Mouse (Mus musculus): Measurements from ENCODE around the gene Gm49320. TPM values are rescaled to one million over a fixed set of nuclear protein-coding genes. Genes with fewer than 3 reads are reported as not detected.

Gene Gm49320
- polyA plus RNA-seq, 1 experiment from 2014 or later = 1.1 TPM

GRCm38 (mm10) chr8:4265160-4265914 is 26.7 kb downstream of the Gm49320 start:
- H3K36me3 ChIP-seq (ENCODE audit: control insufficient read depth, insufficient read depth, low read length) = peaks cover 53% of the 10 kb centered on the region
- 88% methylated on average over 15 of the region's 15 CpGs for WGBS
- H3K27ac ChIP-seq (ENCODE audit: low read length) = no peak overlapping the region
- no peak for ATAC-seq (ENCODE audit: low read depth)
- H3K4me2 ChIP-seq (ENCODE audit: low read depth, low read length) = no peak overlapping the region
- H3K9me3 ChIP-seq (ENCODE audit: control insufficient read depth, low read length) = no peaks in the 10 kb centered on the region
- no peak overlapping the region for H3K9ac ChIP-seq (ENCODE audit: low read length)
- no peaks in the 10 kb centered on the region for H3K27me3 ChIP-seq (ENCODE audit: control insufficient read depth, insufficient read depth, low read depth, low read length)
- no peaks in the 10 kb centered on the region for H3K4me1 ChIP-seq (replicated peaks; ENCODE audit: control insufficient read depth, insufficient read depth, low read length)
- no peak overlapping the region for H3K4me3 ChIP-seq (ENCODE audit: low read length)

DNA sequence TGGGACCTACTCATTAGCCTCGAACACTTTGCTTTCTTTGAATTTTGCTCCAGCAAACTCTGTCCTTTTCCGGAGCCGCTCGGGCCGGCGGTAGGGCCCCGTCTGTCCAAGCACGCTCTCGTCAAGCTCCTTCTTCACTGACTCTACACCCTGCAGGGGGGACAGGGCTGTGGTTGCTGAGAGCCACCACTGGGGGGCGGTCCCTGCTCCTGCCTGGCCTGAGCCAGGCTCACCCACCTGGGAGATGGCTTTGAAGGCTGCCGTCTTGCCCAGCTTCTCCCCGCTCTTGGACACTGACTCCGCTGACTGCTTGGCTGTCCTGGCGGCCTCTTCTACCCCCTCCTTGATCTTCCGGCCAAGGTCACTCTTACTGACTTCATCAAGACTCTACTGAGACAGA is 29.0 kb downstream of the Gm49320 start:
- 74% methylated on average over 15 of the region's 15 CpGs for WGBS
- H3K4me2 ChIP-seq (ENCODE audit: low read depth, low read length) = no peak overlapping the region
- 0 out of 2 replicates have a peak, but pooled peaks have one; percentile 31 for ATAC-seq (ENCODE audit: low read depth)

DNA sequence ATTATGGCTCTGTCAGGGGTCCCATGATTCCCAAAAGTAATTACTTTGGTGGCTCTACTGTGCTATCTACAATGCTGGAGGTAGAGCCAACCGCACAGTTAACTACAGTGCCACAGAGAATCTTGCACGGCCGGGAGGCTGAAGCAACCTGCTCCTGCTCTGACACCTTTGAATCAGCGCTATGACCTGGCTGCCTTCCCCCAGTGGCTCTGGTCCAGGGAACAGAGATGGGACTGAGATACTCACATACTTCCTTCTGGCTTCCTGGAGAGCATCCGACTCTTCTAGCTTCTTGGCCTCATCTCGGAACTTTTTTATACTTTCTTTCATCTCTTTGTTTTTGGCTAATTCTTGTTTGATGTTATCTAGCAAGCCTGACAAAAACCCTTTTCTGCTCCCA is 30.9 kb downstream of the Gm49320 start:
- H3K4me2 ChIP-seq (ENCODE audit: low read depth, low read length) = no peak overlapping the region
- no peak overlapping the region for H3K27ac ChIP-seq (ENCODE audit: low read length)
- ATAC-seq (ENCODE audit: low read depth) = no peak
- H3K9ac ChIP-seq (ENCODE audit: low read length) = no peak overlapping the region
- H3K4me3 ChIP-seq (ENCODE audit: low read length) = no peak overlapping the region
- H3K27me3 ChIP-seq (ENCODE audit: control insufficient read depth, insufficient read depth, low read depth, low read length) = no peaks in the 10 kb centered on the region
- peaks cover 45% of the 10 kb centered on the region for H3K36me3 ChIP-seq (ENCODE audit: control insufficient read depth, insufficient read depth, low read length)
- no peaks in the 10 kb centered on the region for H3K9me3 ChIP-seq (ENCODE audit: control insufficient read depth, low read length)
- peaks cover 2% of the 10 kb centered on the region for H3K4me1 ChIP-seq (replicated peaks; ENCODE audit: control insufficient read depth, insufficient read depth, low read length)
- 88% methylated on average over 6 of the region's 6 CpGs for WGBS

More for the DNA sequence above, 29.0 kb downstream of the Gm49320 start:
- Histone ChIP-seq H3K27me3 (ENCODE audit: control insufficient read depth, insufficient read depth, low read depth, low read length) (no peaks in the 10 kb centered on the region), H3K27ac (ENCODE audit: low read length) (no peak overlapping the region), H3K4me1 (replicated peaks; ENCODE audit: control insufficient read depth, insufficient read depth, low read length) (no peaks in the 10 kb centered on the region), H3K9ac (ENCODE audit: low read length) (no peak overlapping the region), H3K9me3 (ENCODE audit: control insufficient read depth, low read length) (no peaks in the 10 kb centered on the region), H3K4me3 (ENCODE audit: low read length) (no peak overlapping the region), H3K36me3 (ENCODE audit: control insufficient read depth, insufficient read depth, low read length) (peaks cover 48% of the 10 kb centered on the region)

DNA sequence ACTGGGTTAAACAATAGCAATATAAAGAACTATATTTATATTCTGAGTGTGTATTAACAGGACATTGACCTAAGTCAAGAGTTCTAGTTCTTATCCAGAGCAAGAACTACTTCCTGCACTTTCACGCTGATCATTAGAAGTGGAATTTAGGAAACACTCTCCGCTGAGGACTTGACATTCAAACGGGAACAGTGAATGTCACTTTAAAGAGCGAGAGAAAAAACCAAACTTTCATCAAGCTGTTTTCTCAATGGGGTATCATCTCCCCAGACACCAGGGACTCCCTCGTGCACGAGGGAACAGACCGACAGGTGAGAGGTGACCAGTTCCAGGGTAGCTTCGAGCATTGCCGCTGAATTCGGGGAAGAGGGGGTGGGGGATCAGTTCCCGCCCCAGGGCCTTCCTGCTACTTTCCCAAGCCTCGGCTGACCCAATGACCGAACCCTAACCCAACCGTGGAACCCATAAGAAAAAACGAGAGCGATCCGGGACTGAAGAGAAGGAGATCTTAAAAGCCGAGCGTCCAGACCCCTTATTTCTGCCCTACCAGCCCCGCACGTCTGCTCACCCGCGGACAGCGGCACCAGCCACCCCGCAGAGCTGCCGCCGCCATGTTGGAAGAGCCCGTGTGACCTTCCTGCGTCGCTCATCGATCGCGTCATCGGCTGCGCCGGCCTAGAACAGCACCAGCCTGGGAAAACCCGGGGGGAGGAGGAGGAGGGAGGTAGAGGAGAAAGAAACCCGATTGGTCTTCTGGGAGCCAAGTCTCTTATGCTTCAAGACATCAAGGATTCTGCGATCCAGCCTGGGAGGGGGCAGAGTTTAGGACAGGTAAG is 36.8 kb downstream of the Gm49320 start, which contains the start of gene Timm44:
Gene Timm44 (minus strand): TSS at position 639 of the 836 bp plus-strand sequence.
- Histone ChIP-seq H3K4me1 (replicated peaks; ENCODE audit: control insufficient read depth, insufficient read depth, low read length) (peaks cover 8% of the 10 kb centered on the region), H3K4me2 (ENCODE audit: low read depth, low read length) (peak within 1 kb of the TSS; percentile 56), H3K4me3 (ENCODE audit: low read length) (peak within 1 kb of the TSS; percentile 68), H3K27me3 (ENCODE audit: control insufficient read depth, insufficient read depth, low read depth, low read length) (no peaks in the 10 kb centered on the region), H3K27ac (ENCODE audit: low read length) (peak within 1 kb of the TSS; percentile 60; the same call in 1 of the 2 replicates), H3K9ac (ENCODE audit: low read length) (peak within 1 kb of the TSS; percentile 83), H3K9me3 (ENCODE audit: control insufficient read depth, low read length) (no peaks in the 10 kb centered on the region), H3K36me3 (ENCODE audit: control insufficient read depth, insufficient read depth, low read length) (peaks cover 16% of the 10 kb centered on the region)
- peak; percentile 99 for ATAC-seq (ENCODE audit: low read depth)
- under 1% methylated on average over 39 of the region's 39 CpGs for WGBS

GRCm38 (mm10) chr8:4276111-4276465 is 37.4 kb downstream of the Gm49320 start:
- no peak for ATAC-seq (ENCODE audit: low read depth)
- no peaks in the 10 kb centered on the region for H3K9me3 ChIP-seq (ENCODE audit: control insufficient read depth, low read length)
- 21% methylated on average over 9 of the region's 9 CpGs for WGBS

DNA sequence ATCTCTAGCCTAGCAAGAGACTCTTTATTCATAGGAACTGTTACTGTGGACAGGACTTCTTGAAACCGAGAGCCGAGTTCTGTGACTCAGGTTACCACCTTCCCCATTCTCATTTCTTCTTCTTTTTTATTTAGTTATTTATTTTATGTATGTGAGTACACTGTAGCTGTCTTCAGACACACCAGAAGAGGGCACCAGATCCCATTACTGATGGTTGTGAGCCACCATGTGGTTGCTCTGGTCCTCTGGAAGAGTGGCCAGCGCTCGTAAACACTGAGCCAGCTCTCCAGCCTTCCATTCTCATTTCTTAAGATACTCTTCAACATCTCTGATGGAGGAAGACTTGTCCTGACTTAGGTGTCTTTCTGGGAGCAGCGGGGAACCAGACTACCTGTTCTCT is 54.1 kb downstream of the Gm49320 start:
- Histone ChIP-seq H3K27ac (ENCODE audit: low read length) (no peak overlapping the region), H3K4me3 (ENCODE audit: low read length) (no peak overlapping the region), H3K36me3 (ENCODE audit: control insufficient read depth, insufficient read depth, low read length) (peaks cover 59% of the 10 kb centered on the region), H3K9ac (ENCODE audit: low read length) (no peak overlapping the region), H3K4me2 (ENCODE audit: low read depth, low read length) (no peak overlapping the region), H3K27me3 (ENCODE audit: control insufficient read depth, insufficient read depth, low read depth, low read length) (no peaks in the 10 kb centered on the region), H3K9me3 (ENCODE audit: control insufficient read depth, low read length) (no peaks in the 10 kb centered on the region), H3K4me1 (replicated peaks; ENCODE audit: control insufficient read depth, insufficient read depth, low read length) (no peaks in the 10 kb centered on the region)
- no peak for ATAC-seq (ENCODE audit: low read depth)
- WGBS = 86% methylated on average over 5 of the region's 5 CpGs

More at GRCm38 (mm10) chr8:4276111-4276465, 37.4 kb downstream of the Gm49320 start:
- Histone ChIP-seq H3K27ac (ENCODE audit: low read length) (peak overlapping the region; percentile 60; the same call in 1 of the 2 replicates), H3K4me3 (ENCODE audit: low read length) (peak overlapping the region; percentile 68), H3K27me3 (ENCODE audit: control insufficient read depth, insufficient read depth, low read depth, low read length) (no peaks in the 10 kb centered on the region), H3K4me1 (replicated peaks; ENCODE audit: control insufficient read depth, insufficient read depth, low read length) (peaks cover 8% of the 10 kb centered on the region), H3K36me3 (ENCODE audit: control insufficient read depth, insufficient read depth, low read length) (peaks cover 16% of the 10 kb centered on the region), H3K4me2 (ENCODE audit: low read depth, low read length) (peak overlapping the region; percentile 56), H3K9ac (ENCODE audit: low read length) (peak overlapping the region; percentile 83)

DNA sequence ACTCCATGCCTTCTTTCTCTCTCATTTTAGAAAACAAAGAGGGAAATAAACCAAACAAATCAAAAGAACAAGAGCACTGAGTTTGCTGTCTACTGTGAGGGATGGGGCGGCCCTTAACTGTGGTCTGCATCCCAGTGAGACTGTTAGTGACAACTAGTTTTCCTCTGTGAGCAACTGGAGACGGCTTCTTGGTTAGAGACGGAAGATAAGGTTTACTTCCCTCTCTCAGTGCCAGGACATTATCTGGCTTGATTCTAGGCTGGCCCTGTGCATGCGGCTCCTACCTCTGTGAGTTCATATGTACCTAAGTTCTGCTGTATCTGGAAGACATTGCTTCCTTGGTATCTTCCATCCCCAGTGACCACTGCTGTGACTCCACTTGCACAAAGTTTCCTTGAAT is 59.2 kb downstream of the Gm49320 start:
- no peaks in the 10 kb centered on the region for H3K27me3 ChIP-seq (ENCODE audit: control insufficient read depth, insufficient read depth, low read depth, low read length)
- 89% methylated on average over 4 of the region's 4 CpGs for WGBS
- no peak overlapping the region for H3K9ac ChIP-seq (ENCODE audit: low read length)
- H3K9me3 ChIP-seq (ENCODE audit: control insufficient read depth, low read length) = no peaks in the 10 kb centered on the region
- H3K4me3 ChIP-seq (ENCODE audit: low read length) = no peak overlapping the region
- peaks cover 64% of the 10 kb centered on the region for H3K36me3 ChIP-seq (ENCODE audit: control insufficient read depth, insufficient read depth, low read length)
- H3K4me2 ChIP-seq (ENCODE audit: low read depth, low read length) = no peak overlapping the region
- no peak for ATAC-seq (ENCODE audit: low read depth)
- H3K4me1 ChIP-seq (replicated peaks; ENCODE audit: control insufficient read depth, insufficient read depth, low read length) = no peaks in the 10 kb centered on the region
- no peak overlapping the region for H3K27ac ChIP-seq (ENCODE audit: low read length)

Data from lung, embryonic 16.5 days (tissue).